Mouse (Mus musculus): Measurements from ENCODE around the gene Pglyrp1. TPM values are rescaled to one million over a fixed set of nuclear protein-coding genes. Genes with fewer than 3 reads are reported as not detected.

Gene Pglyrp1
- polyA plus RNA-seq, 1 experiment from 2014 or later = 0.69 TPM

DNA sequence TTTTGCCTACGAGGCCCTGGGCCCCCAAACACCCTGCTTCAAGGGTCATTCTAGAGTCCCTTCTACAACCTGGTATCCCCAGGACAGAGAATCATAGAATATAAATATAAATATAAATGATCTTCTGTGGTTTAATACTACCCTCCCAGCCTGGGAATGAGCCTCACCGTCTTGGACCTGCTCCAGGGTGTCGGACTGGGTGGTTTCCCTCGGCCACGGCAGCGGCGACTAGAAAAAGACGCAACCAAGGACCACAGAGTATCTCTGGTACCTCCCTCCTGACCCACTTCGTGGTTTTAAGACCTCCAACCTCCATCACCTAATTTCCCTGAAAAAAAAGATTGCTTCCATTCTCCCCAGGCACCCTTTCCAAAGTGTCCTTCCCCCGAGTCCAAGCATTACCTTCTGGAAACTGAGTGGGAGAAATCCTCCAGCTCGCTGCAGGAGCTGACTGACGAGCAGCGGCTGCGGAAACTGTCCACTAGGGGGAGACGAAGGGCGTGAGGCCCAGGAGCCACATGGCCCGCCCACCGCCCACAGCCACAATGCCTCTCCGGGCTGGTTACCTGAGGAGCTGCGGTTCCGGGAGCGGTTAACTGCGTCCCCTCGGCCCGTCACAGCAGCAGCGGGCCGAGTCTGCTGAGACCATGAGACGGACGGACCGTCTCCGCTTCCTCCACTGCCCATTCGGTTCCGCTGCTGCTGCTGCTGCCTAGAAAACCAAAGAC lies 20.9 kb downstream of the Pglyrp1 start:
- 22% methylated on average over 33 of the region's 33 CpGs for WGBS
- DNase-seq (ENCODE audit: low spot score) = peak; percentile 92
- H3K9me3 ChIP-seq = no peaks in the 10 kb centered on the region
- H3K4me3 ChIP-seq = peak overlapping the region; percentile 59
- peaks cover 34% of the 10 kb centered on the region for H3K27me3 ChIP-seq (replicated peaks; ENCODE audit: low read depth, poor library complexity, severe bottlenecking)
- peaks cover 25% of the 10 kb centered on the region for H3K4me1 ChIP-seq
- H3K27ac ChIP-seq (replicated peaks) = peak overlapping the region; percentile 73
- no peaks in the 10 kb centered on the region; the same call in 1 of the 2 replicates for H3K36me3 ChIP-seq (replicated peaks)

DNA sequence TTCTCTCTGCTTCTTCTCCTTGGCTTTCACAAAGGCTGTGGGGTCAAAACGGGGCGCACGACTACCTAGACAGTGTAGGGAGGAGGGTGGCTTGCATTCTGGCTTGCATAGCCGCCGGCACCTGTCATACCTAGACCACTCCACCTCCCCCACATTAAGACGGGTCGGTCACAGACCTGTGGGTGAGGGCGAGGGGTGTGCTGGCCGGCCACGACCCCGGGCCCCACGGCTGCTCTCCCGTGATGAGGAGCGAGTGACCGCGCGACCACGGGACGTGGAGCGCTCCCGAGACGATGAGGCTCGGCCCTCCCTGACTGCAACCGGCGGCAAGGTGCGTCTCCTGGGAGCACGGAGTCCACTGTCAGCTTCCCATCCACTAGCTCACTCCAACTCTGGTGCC lies 21.9 kb downstream of the Pglyrp1 start:
- Histone ChIP-seq H3K4me1 (peaks cover 25% of the 10 kb centered on the region), H3K9me3 (no peaks in the 10 kb centered on the region), H3K4me3 (peak overlapping the region; percentile 59), H3K27me3 (replicated peaks; ENCODE audit: low read depth, poor library complexity, severe bottlenecking) (peaks cover 34% of the 10 kb centered on the region), H3K36me3 (replicated peaks) (peaks cover 6% of the 10 kb centered on the region), H3K27ac (replicated peaks) (no peak overlapping the region)
- WGBS = 32% methylated on average over 27 of the region's 27 CpGs
- DNase-seq (ENCODE audit: low spot score) = peak; percentile 22

DNA sequence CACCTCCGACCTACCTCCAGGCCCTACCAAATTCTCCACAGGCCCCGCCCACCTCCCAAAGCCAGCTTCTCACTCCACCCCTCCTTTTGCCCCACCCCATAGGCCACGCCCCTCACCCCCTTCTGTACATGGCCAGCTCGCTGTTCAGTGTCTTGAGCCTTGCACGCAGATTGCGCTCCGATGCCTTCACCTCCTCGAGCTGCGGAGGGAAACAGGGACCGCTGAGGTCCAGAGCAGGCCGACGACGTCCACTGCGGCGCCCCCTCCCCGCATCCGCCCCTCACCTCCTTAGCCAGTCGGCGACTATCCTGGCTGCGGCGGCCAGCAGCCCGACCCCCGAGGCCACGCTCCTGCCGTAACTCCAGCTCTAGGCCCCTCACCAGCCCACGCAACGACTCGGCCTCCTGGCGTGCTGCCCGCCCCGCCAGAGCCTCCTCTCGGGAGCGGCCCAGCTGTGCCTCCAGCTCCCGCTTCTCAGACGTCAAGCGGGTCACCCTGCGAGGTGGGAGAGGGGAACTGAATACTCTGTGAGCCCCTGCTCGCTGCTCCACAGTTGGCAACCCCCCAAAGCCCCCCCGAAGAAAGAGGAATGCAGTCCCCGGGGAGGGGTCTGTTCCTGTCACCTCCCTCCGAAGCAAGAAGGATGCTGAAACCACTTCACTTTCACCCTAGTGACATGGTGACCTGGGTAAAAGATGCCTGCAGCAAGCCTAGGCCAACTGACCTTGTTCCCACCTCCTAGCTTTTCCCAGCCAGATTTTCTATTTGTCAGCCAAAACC lies 22.7 kb downstream of the Pglyrp1 start:
- peaks cover 34% of the 10 kb centered on the region for H3K27me3 ChIP-seq (replicated peaks; ENCODE audit: low read depth, poor library complexity, severe bottlenecking)
- H3K4me3 ChIP-seq = peak overlapping the region; percentile 59
- WGBS = 1% methylated on average over 41 of the region's 41 CpGs
- peaks cover 14% of the 10 kb centered on the region for H3K36me3 ChIP-seq (replicated peaks)
- no peaks in the 10 kb centered on the region for H3K9me3 ChIP-seq
- peak; percentile 80 for DNase-seq (ENCODE audit: low spot score)
- peaks cover 25% of the 10 kb centered on the region for H3K4me1 ChIP-seq
- H3K27ac ChIP-seq (replicated peaks) = 0 out of 2 replicates have a peak overlapping the region, but pooled peaks have one; percentile 19

DNA sequence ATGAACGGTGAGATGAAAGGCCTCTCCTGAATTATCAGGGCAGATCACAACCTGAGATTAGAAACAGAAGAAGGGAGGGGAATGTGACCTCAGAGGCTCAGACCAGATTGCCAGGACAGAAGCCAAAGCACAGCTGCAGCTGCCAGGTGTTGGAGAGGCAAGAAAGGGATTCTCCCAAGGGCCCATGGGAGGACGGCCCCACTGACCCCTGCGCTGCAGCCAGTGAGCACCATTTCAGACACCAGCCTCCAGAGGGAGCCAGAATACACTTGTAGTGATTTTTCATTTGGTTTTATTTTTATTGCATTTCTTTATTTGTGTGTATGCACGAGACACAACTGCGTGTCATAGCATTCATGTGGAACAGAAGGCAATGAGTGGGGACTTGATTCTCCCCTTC lies 25.4 kb downstream of the Pglyrp1 start:
- Histone ChIP-seq H3K4me3 (no peak overlapping the region), H3K27ac (replicated peaks) (no peak overlapping the region), H3K36me3 (replicated peaks) (peaks cover 41% of the 10 kb centered on the region), H3K9me3 (no peaks in the 10 kb centered on the region), H3K27me3 (replicated peaks; ENCODE audit: low read depth, poor library complexity, severe bottlenecking) (peaks cover 34% of the 10 kb centered on the region), H3K4me1 (peaks cover 25% of the 10 kb centered on the region)
- peak; percentile 56 for DNase-seq (ENCODE audit: low spot score)
- 45% methylated on average over 5 of the region's 5 CpGs for WGBS

DNA sequence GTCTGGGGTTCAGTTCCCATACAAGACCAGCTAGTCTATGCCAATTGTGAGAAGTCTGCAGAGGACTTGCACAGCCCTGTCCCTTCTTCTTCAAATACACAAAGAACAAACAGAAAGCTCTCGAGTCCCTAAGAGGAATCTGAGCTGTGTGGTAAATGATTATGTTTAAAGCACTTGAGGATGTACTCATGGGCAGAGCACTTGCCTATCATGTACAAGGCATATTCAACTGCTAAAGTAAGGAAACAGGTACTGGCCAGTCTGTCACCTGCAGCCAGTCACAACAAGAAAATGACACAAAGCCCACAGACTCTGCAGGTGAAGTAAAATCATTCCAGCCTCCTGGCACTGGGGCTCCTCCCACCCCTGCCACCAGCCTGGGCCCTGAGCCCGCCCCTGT lies 29.4 kb downstream of the Pglyrp1 start:
- no peak overlapping the region for H3K4me3 ChIP-seq
- H3K36me3 ChIP-seq (replicated peaks) = peaks cover 65% of the 10 kb centered on the region
- no peaks in the 10 kb centered on the region; the same call in 1 of the 2 replicates for H3K4me1 ChIP-seq
- H3K27me3 ChIP-seq (replicated peaks; ENCODE audit: low read depth, poor library complexity, severe bottlenecking) = 0 out of 2 replicates have a peak, but pooled peaks cover 2% of the 10 kb centered on the region
- no peak overlapping the region for H3K27ac ChIP-seq (replicated peaks)
- H3K9me3 ChIP-seq = no peaks in the 10 kb centered on the region
- WGBS = 79% methylated on average over 2 of the region's 2 CpGs
- no peak for DNase-seq (ENCODE audit: low spot score)

DNA sequence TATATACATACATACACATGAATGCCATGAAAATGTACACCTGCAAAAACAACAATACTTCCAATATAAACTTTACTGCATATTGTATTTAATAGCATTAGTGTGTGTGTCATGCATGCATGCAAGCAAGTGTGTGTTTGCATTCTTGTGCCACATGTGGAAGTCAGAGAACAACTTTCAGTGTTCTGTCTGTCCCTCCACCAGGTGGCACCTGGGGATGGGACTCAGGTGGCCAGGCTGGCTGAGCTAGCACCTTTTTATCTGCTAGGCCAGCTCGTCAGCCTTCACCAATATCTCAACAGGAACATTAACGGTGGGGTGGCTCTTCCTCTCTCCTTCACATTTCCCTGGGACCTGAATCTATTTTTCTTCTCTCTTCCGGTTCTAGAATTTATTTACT lies 31.4 kb downstream of the Pglyrp1 start:
- Histone ChIP-seq H3K9me3 (no peaks in the 10 kb centered on the region), H3K36me3 (replicated peaks) (peaks cover 72% of the 10 kb centered on the region), H3K27me3 (replicated peaks; ENCODE audit: low read depth, poor library complexity, severe bottlenecking) (no peaks in the 10 kb centered on the region), H3K4me3 (no peak overlapping the region), H3K27ac (replicated peaks) (no peak overlapping the region), H3K4me1 (no peaks in the 10 kb centered on the region)
- no peak for DNase-seq (ENCODE audit: low spot score)
- WGBS = 74% methylated on average over 3 of the region's 3 CpGs

DNA sequence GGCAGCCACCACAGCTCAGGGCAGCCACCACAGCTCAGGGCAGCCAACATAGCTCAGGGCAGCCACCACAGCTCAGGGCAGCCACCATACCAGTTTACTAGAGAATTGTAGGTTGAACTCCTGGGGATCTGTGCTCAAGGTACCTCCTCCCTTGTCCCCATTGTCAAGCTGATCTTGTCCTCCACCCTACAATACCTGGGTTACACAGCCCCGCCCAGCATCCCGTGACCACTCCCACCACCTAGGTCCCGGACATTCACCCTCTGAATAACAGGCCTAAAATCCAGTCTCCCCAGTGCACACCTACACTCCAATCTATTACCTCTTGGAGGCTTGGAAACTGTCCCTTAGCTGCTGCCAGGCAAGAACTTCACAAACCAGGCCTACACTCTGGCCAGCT lies 33.8 kb downstream of the Pglyrp1 start:
- H3K27ac ChIP-seq (replicated peaks) = no peak overlapping the region
- no peak for DNase-seq (ENCODE audit: low spot score)
- peaks cover 52% of the 10 kb centered on the region for H3K36me3 ChIP-seq (replicated peaks)
- 81% methylated on average over 3 of the region's 3 CpGs for WGBS
- no peaks in the 10 kb centered on the region for H3K27me3 ChIP-seq (replicated peaks; ENCODE audit: low read depth, poor library complexity, severe bottlenecking)
- H3K9me3 ChIP-seq = no peaks in the 10 kb centered on the region
- peaks cover 16% of the 10 kb centered on the region for H3K4me1 ChIP-seq
- no peak overlapping the region for H3K4me3 ChIP-seq

DNA sequence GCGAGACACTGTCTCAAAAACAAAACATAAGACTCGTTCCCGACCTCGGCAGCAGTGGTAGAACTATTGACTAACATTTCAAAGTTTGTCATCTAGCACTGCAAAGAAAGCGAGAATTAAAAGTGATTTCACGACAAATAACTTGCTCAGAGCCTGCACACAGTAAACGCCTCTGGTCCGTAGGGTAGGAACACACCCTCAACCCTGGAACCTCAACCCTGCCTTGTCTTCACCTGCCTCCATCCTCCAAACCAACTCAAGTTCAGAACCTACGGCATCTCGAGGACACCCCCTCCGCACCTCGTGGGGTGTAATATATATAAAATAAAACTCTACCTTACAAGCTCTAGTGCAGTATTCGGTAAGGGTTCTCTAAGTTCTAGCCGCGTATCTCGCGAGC lies 38.7 kb downstream of the Pglyrp1 start:
- Histone ChIP-seq H3K9me3 (no peaks in the 10 kb centered on the region), H3K36me3 (replicated peaks) (peaks cover 13% of the 10 kb centered on the region), H3K27ac (replicated peaks) (peak overlapping the region; percentile 84), H3K27me3 (replicated peaks; ENCODE audit: low read depth, poor library complexity, severe bottlenecking) (no peaks in the 10 kb centered on the region), H3K4me3 (peak overlapping the region; percentile 88), H3K4me1 (peaks cover 25% of the 10 kb centered on the region)
- 9% methylated on average over 17 of the region's 17 CpGs for WGBS
- DNase-seq (ENCODE audit: low spot score) = no peak

DNA sequence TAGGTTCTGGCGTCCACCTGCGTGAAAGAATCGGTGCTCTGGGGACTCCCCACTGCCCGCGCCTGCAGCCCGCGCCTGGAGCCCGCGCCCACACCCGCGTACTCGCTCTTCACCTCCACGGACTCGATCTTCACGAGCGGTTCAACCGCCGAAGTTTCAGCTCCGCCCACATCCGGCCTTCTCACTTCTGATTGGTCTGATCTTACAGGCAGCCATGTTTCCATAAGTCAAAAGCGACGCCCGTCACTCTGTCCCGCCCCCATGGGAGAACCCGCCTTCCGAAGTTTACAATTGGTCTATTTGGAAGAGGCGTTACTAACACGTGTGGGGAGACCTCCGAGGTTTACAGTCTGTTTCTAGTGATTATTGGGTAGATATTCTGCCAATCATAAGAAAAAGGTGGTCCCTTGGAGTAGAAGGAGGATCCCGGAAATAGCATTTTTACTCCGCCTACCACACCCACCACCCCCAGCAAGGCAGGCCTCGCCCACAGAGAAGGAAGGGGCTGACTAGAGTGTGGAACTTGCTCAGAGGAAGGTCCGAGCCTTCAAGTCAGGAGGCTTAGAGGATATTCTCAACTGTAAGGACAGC lies 39.2 kb downstream of the Pglyrp1 start, which contains the start of gene Ccdc61:
Gene Ccdc61, minus strand, starts transcription at position 175 of the 591 bp plus-strand sequence.
- Histone ChIP-seq H3K36me3 (replicated peaks) (peaks cover 13% of the 10 kb centered on the region), H3K4me1 (peaks cover 25% of the 10 kb centered on the region), H3K9me3 (no peaks in the 10 kb centered on the region), H3K27ac (replicated peaks) (peak within 1 kb of the TSS; percentile 84), H3K27me3 (replicated peaks; ENCODE audit: low read depth, poor library complexity, severe bottlenecking) (no peaks in the 10 kb centered on the region), H3K4me3 (peak within 1 kb of the TSS; percentile 88)
- DNase-seq (ENCODE audit: low spot score) = peak; percentile 97
- WGBS = under 1% methylated on average over 33 of the region's 33 CpGs

DNA sequence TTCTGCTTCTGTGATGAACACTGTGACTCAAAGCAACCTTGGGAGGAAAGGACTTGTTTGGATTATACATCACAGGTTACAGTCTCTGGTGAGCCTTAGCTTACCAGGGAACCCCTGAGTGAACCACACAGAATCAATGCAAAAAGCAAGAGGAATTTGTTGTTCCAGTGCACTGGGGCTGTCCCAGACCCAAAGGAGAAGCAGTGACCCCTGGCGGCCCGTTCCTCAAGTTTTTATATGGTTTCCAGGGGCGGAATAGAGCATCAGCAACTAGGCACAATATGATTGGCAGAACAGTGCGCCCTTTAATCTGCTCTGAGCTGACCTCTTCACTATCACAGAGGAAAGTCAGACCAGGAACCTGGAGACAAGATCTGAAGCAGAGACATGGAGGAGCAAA lies 45.1 kb downstream of the Pglyrp1 start:
- peaks cover 3% of the 10 kb centered on the region; the same call in 1 of the 2 replicates for H3K27me3 ChIP-seq (replicated peaks; ENCODE audit: low read depth, poor library complexity, severe bottlenecking)
- WGBS = 71% methylated on average over 4 of the region's 4 CpGs
- no peaks in the 10 kb centered on the region for H3K9me3 ChIP-seq

DNA sequence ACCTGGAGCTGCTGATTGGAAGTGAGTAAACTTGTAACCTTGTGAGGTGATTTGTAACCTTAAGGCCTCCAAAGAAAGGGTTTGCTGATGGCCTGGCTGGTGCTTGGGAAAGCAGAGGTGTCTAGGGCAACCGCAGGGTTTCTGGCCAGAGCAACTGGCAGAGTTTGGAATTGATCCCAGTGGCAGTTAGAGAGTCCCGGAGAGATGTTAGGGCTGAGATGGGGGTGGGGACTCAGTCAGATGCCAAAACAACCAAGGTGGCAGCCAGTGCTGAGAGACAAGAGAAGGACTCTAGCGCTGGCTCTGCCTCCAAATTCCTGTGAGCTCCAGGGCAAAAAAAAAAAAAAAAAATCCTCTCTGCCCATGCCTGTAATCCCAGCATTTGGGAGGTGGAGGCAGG lies 46.8 kb downstream of the Pglyrp1 start:
- Histone ChIP-seq H3K4me1 (peaks cover 14% of the 10 kb centered on the region), H3K27ac (replicated peaks) (no peak overlapping the region), H3K27me3 (replicated peaks; ENCODE audit: low read depth, poor library complexity, severe bottlenecking) (peaks cover 20% of the 10 kb centered on the region), H3K9me3 (no peaks in the 10 kb centered on the region), H3K36me3 (replicated peaks) (no peaks in the 10 kb centered on the region), H3K4me3 (no peak overlapping the region)
- DNase-seq (ENCODE audit: low spot score) = no peak
- 67% methylated on average over 3 of the region's 3 CpGs for WGBS

More for the DNA sequence above, 45.1 kb downstream of the Pglyrp1 start:
- no peak overlapping the region for H3K4me3 ChIP-seq
- no peak for DNase-seq (ENCODE audit: low spot score)
- H3K4me1 ChIP-seq = peaks cover 7% of the 10 kb centered on the region
- H3K27ac ChIP-seq (replicated peaks) = no peak overlapping the region
- H3K36me3 ChIP-seq (replicated peaks) = no peaks in the 10 kb centered on the region

DNA sequence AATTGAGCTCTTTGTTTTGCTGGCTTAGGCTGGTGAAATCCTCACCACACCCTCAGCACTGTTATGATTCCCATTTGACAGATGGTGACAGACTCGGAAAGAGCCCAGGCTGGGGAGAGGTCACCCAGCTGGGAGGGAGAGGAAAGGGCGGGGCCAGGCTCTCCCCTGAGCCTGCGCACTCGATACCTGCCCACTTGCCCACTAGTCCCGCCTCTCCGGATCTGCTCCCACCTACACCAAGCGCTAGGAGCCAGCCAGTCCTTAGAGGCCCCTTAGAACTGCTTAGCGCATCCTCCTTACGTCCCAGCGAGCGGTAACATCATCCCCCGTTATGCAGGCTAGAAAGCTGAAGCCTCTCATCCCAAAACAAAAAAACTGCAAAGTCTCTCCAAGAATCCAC lies 49.9 kb downstream of the Pglyrp1 start:
- peak; percentile 70 for DNase-seq (ENCODE audit: low spot score)
- H3K4me1 ChIP-seq = peaks cover 39% of the 10 kb centered on the region
- peaks cover 51% of the 10 kb centered on the region for H3K27me3 ChIP-seq (replicated peaks; ENCODE audit: low read depth, poor library complexity, severe bottlenecking)
- no peaks in the 10 kb centered on the region for H3K36me3 ChIP-seq (replicated peaks)
- H3K27ac ChIP-seq (replicated peaks) = peak overlapping the region; percentile 40; the same call in 1 of the 2 replicates
- WGBS = under 1% methylated on average over 12 of the region's 12 CpGs
- H3K4me3 ChIP-seq = peak overlapping the region; percentile 38
- H3K9me3 ChIP-seq = no peaks in the 10 kb centered on the region

All from embryonic facial prominence, embryonic 10.5 days (tissue).